Mouse (Mus musculus) kidney, postnatal 14 days (tissue): Measurements from ENCODE around the gene Catsperz.
"Not testable (repeated sequence)": the region's sequence is repeated elsewhere in the genome, so short reads cannot be mapped to it uniquely, and the experiment has no call there.

ENCODE experiments used
- DNase-seq: peaks from one replicate; pipeline ENCODE4 v3.0.0; 2022; ENCODE audit warnings: mixed read lengths

Catsperz gene

GRCm38 (mm10) chr19:6906199-6906598 lies 19.0 kb downstream of the Catsperz start:
- DNase-seq: no peak

- no peak for DNase-seq
These were observed 19.6 kb downstream of the Catsperz start for GRCm38 (mm10) chr19:6905498-6906159.

- peak; percentile 85 for DNase-seq
These were observed 20.3 kb downstream of the Catsperz start for GRCm38 (mm10) chr19:6904846-6905245.

GRCm38 (mm10) chr19:6903031-6903430 lies 22.1 kb downstream of the Catsperz start:
- peak; percentile 65 for DNase-seq

GRCm38 (mm10) chr19:6899641-6900040 lies 25.5 kb downstream of the Catsperz start:
- DNase-seq: no peak

GRCm38 (mm10) chr19:6895608-6896305 lies 29.4 kb downstream of the Catsperz start:
- not testable (repeated sequence) for DNase-seq

GRCm38 (mm10) chr19:6893731-6894451 lies 31.3 kb downstream of the Catsperz start:
- DNase-seq: no peak

- DNase-seq: peak; percentile 29
These were observed 32.7 kb downstream of the Catsperz start for GRCm38 (mm10) chr19:6892512-6892911.

- DNase-seq: no peak
These were observed 47.2 kb downstream of the Catsperz start for GRCm38 (mm10) chr19:6877965-6878364.

- no peak for DNase-seq
These were observed 48.4 kb downstream of the Catsperz start for GRCm38 (mm10) chr19:6876799-6877198.

- no peak for DNase-seq
These were observed 49.3 kb downstream of the Catsperz start for GRCm38 (mm10) chr19:6875834-6876233.

- DNase-seq: no peak
These were observed 50.9 kb downstream of the Catsperz start for GRCm38 (mm10) chr19:6874257-6874656.

GRCm38 (mm10) chr19:6872701-6873100 lies 52.5 kb downstream of the Catsperz start:
- DNase-seq: no peak
